Mouse (Mus musculus): Measurements from ENCODE around the gene Aebp1. TPM values are rescaled to one million over a fixed set of nuclear protein-coding genes. Genes with fewer than 3 reads are reported as not detected.

Aebp1 gene
- polyA plus RNA-seq, 1 experiment = 22.9 TPM

- WGBS = 94% methylated on average over 13 of the region's 13 CpGs
Observed at GRCm38 (mm10) chr11:5859883-5860550, 1.7 kb upstream of the Aebp1 start.

GRCm38 (mm10) chr11:5860639-5861038 is 1.1 kb upstream of the Aebp1 start:
- no peak overlapping the region for H3K27ac ChIP-seq (ENCODE audit: control insufficient read depth, insufficient read depth, low read length)
- TF ChIP-seq POLR2A (IDR thresholded peaks at IDR 0.05; ENCODE audit: control insufficient read depth, extremely low read depth, insufficient read depth, low read length, poor library complexity) (no peak), CTCF (IDR thresholded peaks at IDR 0.05; ENCODE audit: borderline replicate concordance, control insufficient read depth, extremely low read depth, insufficient read depth, low read length, poor library complexity) (no peak)
- WGBS = 46% methylated on average over 6 of the region's 6 CpGs
- H3K4me1 ChIP-seq (replicated peaks; ENCODE audit: control insufficient read depth, insufficient read depth, low read length) = peaks cover 12% of the 10 kb centered on the region
- H3K27me3 ChIP-seq (ENCODE audit: control insufficient read depth, insufficient read depth, low read length) = peaks cover 14% of the 10 kb centered on the region
- H3K36me3 ChIP-seq (ENCODE audit: control insufficient read depth, insufficient read depth, low read length) = no peaks in the 10 kb centered on the region
- no peak for DNase-seq
- no peak overlapping the region for H3K4me3 ChIP-seq (ENCODE audit: control insufficient read depth, insufficient read depth, low read length)

More at GRCm38 (mm10) chr11:5859883-5860550, 1.7 kb upstream of the Aebp1 start:
- no peaks in the 10 kb centered on the region for H3K36me3 ChIP-seq (ENCODE audit: control insufficient read depth, insufficient read depth, low read length)
- no peak overlapping the region for H3K4me3 ChIP-seq (ENCODE audit: control insufficient read depth, insufficient read depth, low read length)
- no peak for DNase-seq
- TF ChIP-seq CTCF (IDR thresholded peaks at IDR 0.05; ENCODE audit: borderline replicate concordance, control insufficient read depth, extremely low read depth, insufficient read depth, low read length, poor library complexity) (no peak), POLR2A (IDR thresholded peaks at IDR 0.05; ENCODE audit: control insufficient read depth, extremely low read depth, insufficient read depth, low read length, poor library complexity) (no peak)
- peaks cover 12% of the 10 kb centered on the region for H3K4me1 ChIP-seq (replicated peaks; ENCODE audit: control insufficient read depth, insufficient read depth, low read length)
- H3K27ac ChIP-seq (ENCODE audit: control insufficient read depth, insufficient read depth, low read length) = no peak overlapping the region
- peaks cover 14% of the 10 kb centered on the region for H3K27me3 ChIP-seq (ENCODE audit: control insufficient read depth, insufficient read depth, low read length)

- peaks cover 12% of the 10 kb centered on the region for H3K4me1 ChIP-seq (replicated peaks; ENCODE audit: control insufficient read depth, insufficient read depth, low read length)
- peaks cover 14% of the 10 kb centered on the region for H3K27me3 ChIP-seq (ENCODE audit: control insufficient read depth, insufficient read depth, low read length)
- no peak for DNase-seq
- TF ChIP-seq CTCF (IDR thresholded peaks at IDR 0.05; ENCODE audit: borderline replicate concordance, control insufficient read depth, extremely low read depth, insufficient read depth, low read length, poor library complexity) (no peak), POLR2A (IDR thresholded peaks at IDR 0.05; ENCODE audit: control insufficient read depth, extremely low read depth, insufficient read depth, low read length, poor library complexity) (no peak)
- H3K27ac ChIP-seq (ENCODE audit: control insufficient read depth, insufficient read depth, low read length) = no peak overlapping the region
- no peak overlapping the region for H3K4me3 ChIP-seq (ENCODE audit: control insufficient read depth, insufficient read depth, low read length)
- WGBS = 54% methylated on average over 15 of the region's 15 CpGs
- H3K36me3 ChIP-seq (ENCODE audit: control insufficient read depth, insufficient read depth, low read length) = no peaks in the 10 kb centered on the region
Observed at GRCm38 (mm10) chr11:5862394-5863105, 803 bp downstream of the Aebp1 start.

GRCm38 (mm10) chr11:5867196-5867595 is 5.4 kb downstream of the Aebp1 start:
- Histone ChIP-seq H3K4me1 (replicated peaks; ENCODE audit: control insufficient read depth, insufficient read depth, low read length) (peaks cover 2% of the 10 kb centered on the region; the same call in 1 of the 2 replicates), H3K27ac (ENCODE audit: control insufficient read depth, insufficient read depth, low read length) (no peak overlapping the region), H3K4me3 (ENCODE audit: control insufficient read depth, insufficient read depth, low read length) (no peak overlapping the region), H3K27me3 (ENCODE audit: control insufficient read depth, insufficient read depth, low read length) (peaks cover 2% of the 10 kb centered on the region), H3K36me3 (ENCODE audit: control insufficient read depth, insufficient read depth, low read length) (peaks cover 3% of the 10 kb centered on the region; the same call in 1 of the 2 replicates)
- TF ChIP-seq CTCF (IDR thresholded peaks at IDR 0.05; ENCODE audit: borderline replicate concordance, control insufficient read depth, extremely low read depth, insufficient read depth, low read length, poor library complexity) (no peak), POLR2A (IDR thresholded peaks at IDR 0.05; ENCODE audit: control insufficient read depth, extremely low read depth, insufficient read depth, low read length, poor library complexity) (no peak)
- WGBS = 100% methylated on average over 2 of the region's 2 CpGs
- DNase-seq = no peak

GRCm38 (mm10) chr11:5868324-5868723 is 6.6 kb downstream of the Aebp1 start:
- H3K4me1 ChIP-seq (replicated peaks; ENCODE audit: control insufficient read depth, insufficient read depth, low read length) = no peaks in the 10 kb centered on the region
- no peak for DNase-seq
- H3K36me3 ChIP-seq (ENCODE audit: control insufficient read depth, insufficient read depth, low read length) = peaks cover 6% of the 10 kb centered on the region; the same call in 1 of the 2 replicates
- H3K27me3 ChIP-seq (ENCODE audit: control insufficient read depth, insufficient read depth, low read length) = no peaks in the 10 kb centered on the region; the same call in 1 of the 2 replicates
- WGBS = 92% methylated on average over 12 of the region's 12 CpGs
- H3K4me3 ChIP-seq (ENCODE audit: control insufficient read depth, insufficient read depth, low read length) = no peak overlapping the region
- TF ChIP-seq POLR2A (IDR thresholded peaks at IDR 0.05; ENCODE audit: control insufficient read depth, extremely low read depth, insufficient read depth, low read length, poor library complexity) (no peak), CTCF (IDR thresholded peaks at IDR 0.05; ENCODE audit: borderline replicate concordance, control insufficient read depth, extremely low read depth, insufficient read depth, low read length, poor library complexity) (no peak)
- H3K27ac ChIP-seq (ENCODE audit: control insufficient read depth, insufficient read depth, low read length) = no peak overlapping the region

GRCm38 (mm10) chr11:5869331-5869730 is 7.6 kb downstream of the Aebp1 start:
- peaks cover 8% of the 10 kb centered on the region; the same call in 1 of the 2 replicates for H3K36me3 ChIP-seq (ENCODE audit: control insufficient read depth, insufficient read depth, low read length)

More at GRCm38 (mm10) chr11:5869331-5869730, 7.6 kb downstream of the Aebp1 start:
- H3K4me1 ChIP-seq (replicated peaks; ENCODE audit: control insufficient read depth, insufficient read depth, low read length) = no peaks in the 10 kb centered on the region
- H3K27me3 ChIP-seq (ENCODE audit: control insufficient read depth, insufficient read depth, low read length) = no peaks in the 10 kb centered on the region
- H3K27ac ChIP-seq (ENCODE audit: control insufficient read depth, insufficient read depth, low read length) = no peak overlapping the region
- no peak for DNase-seq
- 97% methylated on average over 16 of the region's 16 CpGs for WGBS
- TF ChIP-seq POLR2A (IDR thresholded peaks at IDR 0.05; ENCODE audit: control insufficient read depth, extremely low read depth, insufficient read depth, low read length, poor library complexity) (no peak), CTCF (IDR thresholded peaks at IDR 0.05; ENCODE audit: borderline replicate concordance, control insufficient read depth, extremely low read depth, insufficient read depth, low read length, poor library complexity) (no peak)
- no peak overlapping the region for H3K4me3 ChIP-seq (ENCODE audit: control insufficient read depth, insufficient read depth, low read length)
